Mouse (Mus musculus) bone marrow macrophage, adult 2 months (primary cell): Measurements from ENCODE around the gene Gns.

Source experiments
- CTCF ChIP-seq: IDR thresholded peaks from 2 replicates; pipeline ENCODE4 v1.5.1; 2012; ENCODE audit warnings: low read depth, mild to moderate bottlenecking, low read length, moderate library complexity
- POLR2A ChIP-seq: IDR thresholded peaks from 2 replicates; pipeline ENCODE4 v1.6.1; 2012; ENCODE audit warnings: mild to moderate bottlenecking, low read depth, low read length, borderline replicate concordance

GRCm38 (mm10) chr10:121425506-121426025, 60.7 kb downstream of the Gns start:
- TF ChIP-seq CTCF (no peak), POLR2A (no peak)
